Mouse (Mus musculus) layer of hippocampus, postnatal 10 days (tissue): ENCODE data around the gene Grm7. TPM values are rescaled to one million over a fixed set of nuclear protein-coding genes. Genes with fewer than 3 reads are reported as not detected.

ENCODE experiments used
- DNase-seq, 2 experiments: peaks; one replicate each; pipeline ENCODE4 v3.0.0; 2021; ENCODE audit warnings: low spot score in 2 of 2
- total RNA-seq, 2 experiments: library from RNA; stranded (reverse); gene quantifications; 2 replicates each; pipeline ENCODE4 v1.2.3; 2021

Gene Grm7
- total RNA-seq, 2 experiments from 2014 or later = 69.6 to 77.8 TPM

DNA sequence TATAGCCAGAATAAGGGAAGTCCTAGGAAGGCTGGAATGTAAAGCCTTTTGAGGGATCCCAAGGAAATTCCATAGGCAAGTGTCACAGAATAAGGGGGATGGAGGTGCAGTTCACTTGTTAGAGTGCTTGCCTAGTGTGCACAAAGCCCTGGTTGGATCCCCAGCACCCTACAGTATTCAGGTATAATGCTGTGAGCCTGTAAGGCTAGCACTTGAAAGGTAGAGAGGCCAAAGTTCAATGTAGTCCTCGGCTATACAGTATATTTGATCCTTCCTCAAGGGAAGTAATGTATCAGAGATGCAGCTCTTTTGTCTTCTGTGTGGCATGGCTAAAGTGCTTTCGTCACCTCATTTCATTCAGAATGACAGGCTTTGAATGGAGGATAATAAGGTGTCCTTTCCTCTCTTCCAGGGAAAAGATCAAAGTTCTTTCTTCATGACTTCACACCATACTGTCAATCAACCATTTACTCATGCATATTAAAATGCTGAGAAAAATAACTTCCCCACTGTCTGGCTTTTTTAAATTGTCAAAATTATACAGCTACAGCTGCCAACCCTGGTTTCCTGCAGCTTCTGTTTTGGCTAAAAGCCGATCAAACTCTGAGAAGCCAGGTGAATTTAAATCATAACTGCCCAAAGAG is 658.7 kb downstream of the Grm7 start:
- no peak for DNase-seq

- no peak for DNase-seq
These were observed 716.3 kb downstream of the Grm7 start for GRCm38 (mm10) chr6:111361681-111362080.

GRCm38 (mm10) chr6:111368111-111368510 is 722.7 kb downstream of the Grm7 start:
- no peak for DNase-seq

GRCm38 (mm10) chr6:111368551-111368950 is 723.2 kb downstream of the Grm7 start:
- no peak for DNase-seq

GRCm38 (mm10) chr6:111369013-111369412 is 723.6 kb downstream of the Grm7 start:
- no peak for DNase-seq

DNA sequence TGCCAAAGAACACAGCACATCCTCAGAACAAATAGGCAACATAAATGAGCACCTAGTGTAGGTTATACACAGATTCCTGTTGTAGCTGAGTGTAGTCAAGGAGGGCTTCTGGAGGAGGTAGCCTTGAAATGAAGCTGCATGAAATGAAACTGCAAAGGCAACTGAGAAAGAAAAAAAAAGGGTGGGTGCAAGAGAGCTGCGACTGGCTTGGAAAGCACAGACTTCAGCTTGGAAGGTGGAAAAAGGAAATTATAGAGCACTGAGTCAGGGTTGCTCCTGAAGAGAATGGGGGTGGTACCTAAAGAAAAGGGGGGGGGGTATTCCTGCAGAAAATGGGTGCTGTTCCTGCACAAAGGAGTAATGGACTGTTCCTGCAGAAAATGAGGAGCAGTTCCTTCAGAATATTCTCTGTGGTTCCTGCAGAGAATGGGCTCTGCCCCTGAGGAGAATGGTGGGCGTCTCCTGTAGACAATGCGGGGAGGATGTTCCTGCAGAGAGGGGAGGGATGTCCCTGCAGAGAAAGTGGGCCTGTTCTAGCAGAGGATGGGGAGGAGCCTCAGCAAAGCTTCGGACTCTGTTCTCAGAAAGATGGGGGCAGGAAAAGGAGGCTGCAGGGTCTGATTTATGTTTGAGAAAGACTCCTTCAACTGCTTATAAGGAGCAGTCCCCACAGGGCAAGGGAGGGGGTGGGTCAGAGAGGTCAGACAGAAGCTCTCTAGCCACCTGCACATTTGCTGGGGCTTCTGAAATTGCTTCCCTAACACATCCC is 726.4 kb downstream of the Grm7 start:
- DNase-seq = no peak

GRCm38 (mm10) chr6:111372626-111373380 is 727.4 kb downstream of the Grm7 start:
- DNase-seq = peak; percentile 49 to 59

DNA sequence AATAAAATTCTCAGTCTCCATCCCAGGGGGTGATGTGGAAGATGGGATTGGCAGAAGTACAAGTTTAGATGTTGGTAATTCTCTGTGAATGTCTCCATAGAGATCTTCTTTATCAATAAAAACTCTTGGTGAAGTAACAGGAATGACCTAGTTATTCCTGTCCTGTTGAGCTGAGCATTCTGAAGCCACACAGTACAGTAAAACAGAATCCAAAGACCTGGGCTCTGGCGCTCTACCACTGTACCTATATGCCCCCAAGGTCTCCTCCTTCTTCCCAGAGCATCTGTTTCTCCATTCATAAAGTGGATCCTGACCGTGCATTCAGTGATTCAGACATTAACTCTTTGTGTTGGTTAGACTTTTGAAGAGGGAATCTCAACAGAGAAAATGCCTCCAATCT is 735.3 kb downstream of the Grm7 start:
- DNase-seq = no peak

- DNase-seq = no peak
These were observed 763.4 kb downstream of the Grm7 start for GRCm38 (mm10) chr6:111408750-111409149.

GRCm38 (mm10) chr6:111424737-111425136 is 779.4 kb downstream of the Grm7 start:
- DNase-seq = no peak

GRCm38 (mm10) chr6:111446228-111446627 is 800.8 kb downstream of the Grm7 start:
- no peak for DNase-seq

- no peak for DNase-seq
These were observed 802.5 kb downstream of the Grm7 start for GRCm38 (mm10) chr6:111447851-111448250.

GRCm38 (mm10) chr6:111449054-111449783 is 803.8 kb downstream of the Grm7 start:
- no peak for DNase-seq

GRCm38 (mm10) chr6:111481866-111482265 is 836.5 kb downstream of the Grm7 start:
- no peak for DNase-seq

- DNase-seq = no peak
These were observed 840.7 kb downstream of the Grm7 start for GRCm38 (mm10) chr6:111486081-111486480.

DNA sequence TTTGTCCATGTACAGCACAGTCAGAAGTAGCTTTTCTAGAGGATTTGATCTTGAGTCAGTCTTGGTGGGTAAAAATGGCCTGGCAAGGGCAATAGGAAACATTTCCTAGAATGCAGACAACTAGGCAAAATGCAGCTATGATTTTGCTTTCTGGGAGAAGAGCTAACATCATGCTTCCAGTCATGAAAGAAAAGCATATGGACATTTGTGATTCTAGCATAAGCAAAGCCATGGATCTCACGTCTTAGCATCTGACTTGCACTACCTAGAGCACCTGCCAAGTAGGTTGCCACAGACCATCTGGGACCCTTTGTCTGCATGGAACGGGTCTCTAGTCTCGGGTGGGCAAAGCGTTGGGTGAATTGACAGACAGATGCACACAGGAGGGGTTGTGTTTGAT is 842.2 kb downstream of the Grm7 start:
- DNase-seq = no peak

DNA sequence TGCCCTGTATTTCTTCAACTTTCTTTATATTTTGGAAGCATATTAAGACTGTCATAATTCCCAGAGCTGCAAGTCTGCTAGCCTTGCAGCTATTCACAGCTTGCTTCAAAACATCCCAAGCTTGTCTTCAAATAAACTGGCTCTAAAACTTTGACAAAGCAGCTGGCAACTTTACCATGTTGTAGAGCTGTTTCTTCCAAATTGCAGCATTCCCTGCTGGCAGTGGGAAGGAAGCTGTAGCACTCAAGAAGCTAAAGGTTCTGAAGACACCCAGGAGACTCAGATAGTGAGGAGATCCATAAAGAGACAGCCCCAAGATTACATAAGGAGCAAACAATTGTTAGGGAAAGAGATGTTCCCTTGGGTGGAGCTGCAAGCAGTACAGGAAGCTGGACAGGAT is 846.8 kb downstream of the Grm7 start:
- peak in 1 of 2 experiments; percentile 6 for DNase-seq

DNA sequence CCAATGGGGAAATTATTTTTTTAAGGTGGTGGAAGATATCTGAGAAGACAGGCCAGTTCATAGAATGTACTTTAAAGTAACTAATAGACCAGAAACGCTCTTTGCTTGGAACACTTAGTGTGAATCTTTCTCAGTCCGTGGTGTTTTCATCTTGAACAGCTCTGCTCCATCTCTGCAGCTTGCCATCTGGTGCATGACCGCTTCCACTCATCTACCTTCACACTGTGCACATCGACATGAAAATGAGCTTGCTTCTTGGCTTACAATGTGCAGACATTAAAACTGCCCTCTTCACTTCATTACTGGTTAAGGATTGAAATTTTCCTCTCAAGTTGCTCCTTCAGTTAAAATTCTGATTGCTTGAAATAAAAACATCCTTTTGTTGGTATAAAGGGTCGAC is 854.2 kb downstream of the Grm7 start:
- no peak for DNase-seq

DNA sequence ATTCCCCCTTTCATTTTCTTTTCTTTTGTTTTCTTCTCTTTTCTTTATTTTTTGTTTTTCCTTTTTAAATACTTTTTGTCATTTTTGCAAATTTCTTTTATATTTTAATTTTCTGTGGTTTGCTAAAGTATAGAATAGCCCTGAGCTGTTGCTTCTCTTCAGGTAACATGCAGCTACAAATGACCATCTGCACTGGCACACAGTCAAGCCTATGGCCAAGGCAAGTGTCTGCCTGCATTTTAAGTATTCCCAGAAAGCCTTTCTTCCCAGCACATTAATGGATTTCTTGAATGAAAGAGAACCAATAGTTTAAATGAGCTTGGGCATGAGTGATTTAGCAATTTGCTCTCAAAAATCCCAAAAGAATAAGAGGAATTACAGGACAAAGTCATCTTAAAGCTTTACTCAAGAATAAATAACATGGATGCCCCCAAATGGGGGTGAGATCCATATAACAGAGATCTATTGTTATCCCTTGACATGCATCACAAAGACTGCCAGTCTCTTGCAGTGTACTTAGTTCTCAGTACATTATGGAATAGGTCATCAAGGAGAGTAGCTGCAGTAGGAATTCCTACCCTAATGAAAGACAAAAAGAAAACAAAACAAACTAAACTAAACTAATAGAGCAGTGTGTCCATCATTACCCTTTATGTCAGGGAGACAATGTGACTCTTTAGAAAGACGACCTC is 865.5 kb downstream of the Grm7 start:
- no peak for DNase-seq

- no peak for DNase-seq
These were observed 867.0 kb downstream of the Grm7 start for GRCm38 (mm10) chr6:111512359-111512758.

DNA sequence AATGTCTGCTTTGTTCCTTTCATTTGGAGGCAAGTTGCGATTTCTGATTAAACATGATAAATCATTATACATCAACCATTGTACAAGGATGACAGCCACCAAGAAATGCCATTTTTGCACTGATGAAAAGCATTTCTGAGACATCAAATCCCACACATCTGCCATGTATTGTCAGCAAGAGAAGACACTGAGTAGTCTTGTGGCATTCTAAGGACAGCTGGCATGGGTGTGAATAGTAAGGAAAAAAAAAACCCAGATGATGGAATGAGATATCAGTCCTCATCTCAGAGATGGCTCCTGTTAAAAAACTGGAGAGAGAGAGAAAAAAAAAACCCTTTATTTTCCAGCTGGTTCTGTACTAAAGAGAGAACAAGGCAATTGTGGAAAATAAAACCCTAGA is 875.8 kb downstream of the Grm7 start:
- DNase-seq = no peak
